Mouse (Mus musculus): ENCODE data around the gene Soat2.

GRCm38 (mm10) chr15:102133314-102133713, 17.0 kb upstream of the Soat2 start:
- TF ChIP-seq CTCF (conservative IDR thresholded peaks at IDR 0.05; ENCODE audit: low read length) = no peak
- no peak for TF ChIP-seq NANOG (IDR thresholded peaks at IDR 0.05; ENCODE audit: borderline replicate concordance, low read length)
